In the genomic region with DNA sequence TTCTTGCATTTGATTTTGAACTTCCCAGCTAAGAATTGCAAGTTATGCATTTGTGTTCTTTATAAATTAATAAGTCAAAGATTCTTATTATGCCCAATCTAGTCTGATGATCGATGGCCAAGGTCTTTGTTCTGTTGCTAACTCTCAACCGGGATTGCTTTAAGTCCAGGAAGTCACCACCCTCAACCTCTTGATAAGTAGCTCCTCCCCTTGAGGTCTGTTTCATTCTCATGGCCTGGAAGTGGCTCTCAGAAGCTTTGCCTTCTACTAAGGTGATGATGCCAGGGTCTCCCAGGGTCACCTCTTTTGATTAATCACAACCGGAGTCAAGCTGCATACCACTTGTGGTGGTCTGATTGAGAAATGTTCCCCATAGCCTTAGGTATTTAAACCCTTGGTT, we compare ENCODE assay signal across 21 mouse cellular contexts. TPM values are rescaled to one million over a fixed set of nuclear protein-coding genes. Genes with fewer than 3 reads are reported as not detected.
DNase-seq lines count a peak whose midpoint lies in the region; ATAC-seq and TF ChIP-seq lines count a peak whose summit lies in the region.
"Had no signal": no experiment of that assay in that cellular context is flagged by ENCODE, and none has a peak within 500 bp of the region (broad histone marks: within the 10 kb centered on the region; RNA-seq: fewer than 3 reads in every experiment).

No protein-coding gene starts in this region.

- no peaks in the 10 kb centered on the region for H3K9me3 ChIP-seq in forebrain, embryonic 10.5 days
- H3K9me3 ChIP-seq: embryonic facial prominence, embryonic 12.5 days; forebrain, embryonic 12.5 days; G1E; hindbrain, embryonic 12.5 days had no signal

- WGBS in spleen, adult 2 months = 53% methylated on average over 3 of the region's 3 CpGs
- WGBS in forebrain, embryonic 10.5 days = 94% methylated on average over 3 of the region's 3 CpGs

- no peaks in the 10 kb centered on the region for H3K27me3 ChIP-seq in spleen, adult 2 months (ENCODE audit: control insufficient read depth, insufficient read depth, low read length)
- H3K27me3 ChIP-seq in forebrain, embryonic 10.5 days (ENCODE audit: poor library complexity, severe bottlenecking) = no peaks in the 10 kb centered on the region
- H3K27me3 ChIP-seq: embryonic facial prominence, embryonic 12.5 days; forebrain, embryonic 12.5 days; hindbrain, embryonic 12.5 days had no signal

- peak overlapping the region; percentile 40; the same call in 1 of the 2 replicates for H3K27ac ChIP-seq in spleen, adult 2 months (ENCODE audit: insufficient read depth, low read length)
- no peak overlapping the region for H3K27ac ChIP-seq in forebrain, embryonic 10.5 days
- H3K27ac ChIP-seq: embryonic facial prominence, embryonic 12.5 days; forebrain, embryonic 12.5 days; heart, adult 2 months; hindbrain, embryonic 12.5 days had no signal

- no peaks in the 10 kb centered on the region for H3K36me3 ChIP-seq in spleen, adult 2 months (ENCODE audit: control insufficient read depth, insufficient read depth, low read length)
- H3K36me3 ChIP-seq in forebrain, embryonic 10.5 days (replicated peaks) = no peaks in the 10 kb centered on the region
- H3K36me3 ChIP-seq: embryonic facial prominence, embryonic 12.5 days; forebrain, embryonic 12.5 days; G1E; hindbrain, embryonic 12.5 days had no signal

- TF ChIP-seq POLR2A in spleen, adult 2 months (IDR thresholded peaks at IDR 0.05; ENCODE audit: low read depth, low read length) = no peak

- DNase-seq in spleen, adult 2 months (ENCODE audit: low read depth in 1 of 2, low spot score in 2 of 2) = no peak
- DNase-seq in spleen, postnatal 14 days (ENCODE audit: low spot score in 2 of 2) = no peak
- peak; percentile 32 for DNase-seq in T-cell, adult 2 months (ENCODE audit: low spot score)
- peak; percentile 64 for DNase-seq in naive thymus-derived CD4-positive, alpha-beta T cell, adult 2 months (ENCODE audit: low read depth)
- DNase-seq in forebrain, embryonic 10.5 days (ENCODE audit: extremely low spot score, low spot score) = no peak
- no peak for DNase-seq in right cerebral cortex, adult 2 months (ENCODE audit: low spot score in 2 of 2)
- DNase-seq in cerebellum, postnatal 4 days (ENCODE audit: low spot score in 2 of 2) = no peak
- DNase-seq: adrenal gland, postnatal 25 days; cerebellum, adult 2 months; cerebellum, postnatal 10 days; gastrocnemius, postnatal 14 days; heart, adult 2 months; heart, postnatal 36 days had no signal

- ATAC-seq in inflammation-experienced regulatory T-cells, adult 6 months = peak; percentile 81
- ATAC-seq: forebrain, embryonic 16.5 days; hindbrain, embryonic 16.5 days; intestine, embryonic 16.5 days had no signal

- no peak for TF ChIP-seq CTCF in spleen, adult 2 months (IDR thresholded peaks at IDR 0.05; ENCODE audit: extremely low read depth, insufficient read depth, insufficient read length, insufficient replicate concordance)

- H3K4me1 ChIP-seq in spleen, adult 2 months (ENCODE audit: control insufficient read depth, insufficient read depth, insufficient read length) = peaks cover 23% of the 10 kb centered on the region
- H3K4me1 ChIP-seq in forebrain, embryonic 10.5 days = no peaks in the 10 kb centered on the region
- H3K4me1 ChIP-seq: forebrain, embryonic 12.5 days; hindbrain, embryonic 12.5 days had no signal

- H3K4me3 ChIP-seq in spleen, adult 2 months (ENCODE audit: extremely low read depth, insufficient read depth, insufficient read length) = no peak overlapping the region
- H3K4me3 ChIP-seq in forebrain, embryonic 10.5 days = no peak overlapping the region
- H3K4me3 ChIP-seq: embryonic facial prominence, embryonic 12.5 days; forebrain, embryonic 12.5 days; heart, adult 2 months; hindbrain, embryonic 12.5 days had no signal

RNA-seq across cellular contexts. Expression of gene Actr3, which starts 38.3 kb away (rescaled TPM):
- polyA plus RNA-seq in spleen, adult 2 months (2012; rRNA removed) = 80.7 and 89.6 TPM in 2 replicates
- polyA plus RNA-seq in inflammation-experienced regulatory T-cells, adult 6 months (2017; shearing (Covaris generic)) = 100 to 1,000 TPM; 463 to 831 (median 493) TPM
- 223 and 229 TPM in 2 replicates for polyA plus RNA-seq in forebrain, embryonic 10.5 days (2016; fragmentation: Nextera tagmentation; extraction: Ambion mirVana)

Comparison
In these comparisons a context has a peak if more than half of its experiments do, and no peak if none do; other contexts are left out.
1. DNase-seq: peak in T-cell, adult 2 months (single experiment) and naive thymus-derived CD4-positive, alpha-beta T cell, adult 2 months (single experiment); none in spleen, adult 2 months (0 of 2), spleen, postnatal 14 days (0 of 2), forebrain, embryonic 10.5 days (single experiment), right cerebral cortex, adult 2 months (0 of 2) and cerebellum, postnatal 4 days (0 of 2).